Mouse (Mus musculus): ENCODE measurements around the gene Dlg1. TPM values are rescaled to one million over a fixed set of nuclear protein-coding genes. Genes with fewer than 3 reads are reported as not detected.

Dlg1 gene
- total RNA-seq, 4 experiments from 2014 or later = 79.4 to 105 (median 85.4) TPM

GRCm38 (mm10) chr16:31865242-31865641 lies 202.0 kb downstream of the Dlg1 start:
- DNase-seq = no peak

GRCm38 (mm10) chr16:31866911-31867310 lies 203.7 kb downstream of the Dlg1 start:
- DNase-seq = no peak

- DNase-seq = no peak
Measured at GRCm38 (mm10) chr16:31867736-31868135, 204.5 kb downstream of the Dlg1 start.

- DNase-seq = no peak
Measured at GRCm38 (mm10) chr16:31873721-31874120, 210.5 kb downstream of the Dlg1 start.

DNA sequence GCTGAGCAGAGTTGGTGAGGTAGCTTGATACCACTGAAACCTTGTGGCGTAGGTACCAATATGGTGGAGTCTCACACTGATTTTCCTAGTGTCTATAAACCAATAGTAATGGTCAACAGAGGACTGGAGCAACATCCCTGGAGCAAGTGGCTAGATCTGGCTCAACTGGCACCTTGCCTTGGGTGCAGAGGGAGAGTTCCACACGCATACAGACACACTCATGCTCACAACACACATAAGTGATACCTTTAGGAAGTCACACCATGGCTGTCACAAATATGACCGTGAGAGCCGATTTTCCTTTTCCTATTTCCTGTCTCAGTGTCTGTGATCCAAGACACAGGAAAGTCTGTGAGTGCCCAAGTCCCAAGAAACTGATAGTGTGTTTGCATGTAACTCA lies 212.1 kb downstream of the Dlg1 start:
- DNase-seq = no peak

DNA sequence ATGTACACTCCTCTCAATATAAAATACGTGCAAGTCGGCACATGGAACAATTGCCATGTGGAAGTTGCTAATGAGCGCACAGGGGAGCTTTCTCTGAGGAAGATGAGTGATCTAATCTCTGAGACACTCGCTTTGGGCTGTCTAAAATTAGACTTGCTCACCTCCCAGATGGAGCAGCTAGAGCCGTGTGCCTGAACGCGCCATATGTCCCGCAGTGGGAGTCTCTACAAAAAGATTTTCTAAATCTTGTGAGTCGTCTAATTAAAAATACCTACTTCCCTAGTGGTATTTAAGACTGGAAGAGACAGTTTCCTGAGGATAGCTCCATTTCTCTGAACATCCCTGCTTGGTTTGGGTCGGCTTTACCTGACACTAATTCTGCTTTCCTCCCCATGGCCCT lies 213.1 kb downstream of the Dlg1 start:
- no peak for DNase-seq

- no peak for DNase-seq
Measured at GRCm38 (mm10) chr16:31878052-31878451, 214.8 kb downstream of the Dlg1 start.

DNA sequence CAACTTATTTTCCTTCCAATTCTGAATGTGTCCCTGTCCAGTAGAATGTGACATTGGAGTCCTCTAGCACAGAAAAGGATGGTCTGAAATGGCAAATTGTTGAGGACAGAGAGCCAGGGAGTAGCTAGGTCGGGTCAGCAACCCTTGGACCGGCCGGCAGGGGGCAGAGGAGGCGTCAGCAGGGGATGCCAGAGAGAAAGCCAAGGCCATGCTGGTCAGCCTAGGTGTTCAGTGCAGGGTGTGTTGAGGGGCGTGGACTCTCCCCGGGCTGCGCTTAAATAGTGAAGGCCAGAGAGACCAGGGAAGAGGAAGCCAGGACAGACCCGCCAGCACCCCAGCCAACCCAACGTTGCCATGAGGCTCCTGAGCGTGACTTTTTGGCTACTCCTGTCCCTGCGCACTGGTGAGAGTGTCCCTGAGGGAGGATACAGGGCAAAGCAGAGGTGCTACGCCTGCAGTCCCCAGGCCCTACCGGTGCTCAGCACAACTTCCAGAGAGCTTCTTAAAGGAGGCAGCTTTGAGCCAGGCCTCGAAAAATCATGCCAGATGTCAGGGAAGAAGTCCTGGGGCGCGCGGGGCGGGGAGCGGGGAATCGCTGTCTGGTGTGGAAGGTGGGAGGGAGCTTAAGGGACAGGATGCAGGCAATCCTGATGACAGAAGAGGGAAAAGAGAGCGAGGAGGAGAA lies 215.5 kb downstream of the Dlg1 start, which contains the start of gene Meltf:
Gene Meltf (plus strand): TSS at position 238 of the 685 bp plus-strand sequence.
- peak; percentile 50 for DNase-seq

DNA sequence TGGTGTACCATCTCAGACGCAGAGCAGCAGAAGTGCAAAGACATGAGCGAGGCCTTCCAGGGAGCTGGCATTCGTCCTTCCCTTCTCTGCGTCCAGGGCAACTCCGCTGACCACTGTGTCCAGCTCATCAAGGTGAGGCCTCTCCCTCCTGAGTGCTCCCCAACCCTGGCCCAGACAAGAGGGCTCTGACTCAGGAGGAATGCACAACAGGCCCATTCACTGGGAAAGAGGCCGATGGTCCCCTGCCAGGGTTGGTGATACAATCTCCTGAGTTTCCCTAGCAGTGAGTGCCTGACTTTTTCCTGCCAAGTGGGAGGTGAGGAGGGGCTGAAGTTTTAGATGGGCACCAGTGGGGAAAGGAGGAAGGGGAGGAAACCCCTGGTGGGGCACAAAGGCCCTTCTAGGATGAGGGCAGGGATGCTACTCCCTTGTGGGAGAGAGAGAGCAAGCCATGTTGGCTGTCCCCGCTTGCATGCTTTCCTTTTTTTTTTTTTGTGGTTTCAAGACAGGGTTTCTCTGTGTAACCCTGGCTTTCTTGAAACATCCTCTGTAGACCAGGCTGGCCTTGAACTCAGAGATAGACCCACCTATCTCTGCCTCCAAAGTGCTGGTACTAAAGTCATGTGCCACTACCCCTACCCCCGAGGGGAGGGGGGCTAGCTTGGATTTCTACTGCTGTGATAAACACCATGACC lies 217.1 kb downstream of the Dlg1 start:
- no peak for DNase-seq

DNA sequence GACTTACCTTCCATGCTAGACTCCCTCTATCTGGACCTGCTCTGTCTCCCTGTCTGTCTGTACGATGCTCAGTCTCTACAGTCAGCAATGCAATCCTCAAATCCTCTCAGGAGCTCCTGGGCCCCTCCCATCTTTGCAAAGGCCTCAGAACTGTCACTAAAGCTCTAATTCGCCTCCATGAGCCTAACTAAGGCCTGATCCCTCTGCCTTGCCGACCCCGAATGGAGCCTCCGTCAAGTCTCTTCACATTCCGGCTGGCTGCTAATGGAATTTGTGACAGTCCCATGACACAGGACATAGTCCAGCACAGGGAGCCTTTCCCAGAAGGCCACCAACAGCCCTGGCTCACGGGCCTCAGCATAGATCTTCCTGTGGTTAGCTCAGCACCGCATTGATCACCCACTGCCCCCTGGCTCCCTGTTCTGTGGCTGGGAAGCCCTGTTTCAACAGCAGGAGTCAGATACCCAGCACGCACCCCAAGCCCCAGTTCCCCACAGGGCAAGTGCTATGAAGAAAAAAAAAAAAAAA lies 219.2 kb downstream of the Dlg1 start:
- DNase-seq = no peak

GRCm38 (mm10) chr16:31883302-31883701 lies 220.1 kb downstream of the Dlg1 start:
- DNase-seq = no peak

DNA sequence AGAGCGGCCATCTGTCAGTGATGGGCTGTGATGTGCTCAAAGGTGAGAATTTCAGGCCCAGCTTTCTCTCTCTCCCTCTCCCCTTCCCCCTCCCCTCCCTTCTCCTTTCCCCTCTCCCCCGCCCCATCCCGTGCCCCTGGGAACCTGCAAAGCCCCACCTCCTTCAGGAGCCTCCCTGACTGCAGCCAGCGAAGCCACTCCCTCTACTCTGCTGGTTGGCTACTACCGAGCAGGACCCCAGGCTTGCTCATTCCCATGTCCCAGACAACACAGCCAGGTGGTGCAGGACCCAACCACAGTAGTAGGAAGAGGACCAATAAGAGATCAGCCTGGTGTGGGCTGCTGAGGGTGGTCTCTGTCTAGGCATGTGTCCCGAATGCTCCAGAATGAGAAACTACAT lies 220.7 kb downstream of the Dlg1 start:
- no peak for DNase-seq

DNA sequence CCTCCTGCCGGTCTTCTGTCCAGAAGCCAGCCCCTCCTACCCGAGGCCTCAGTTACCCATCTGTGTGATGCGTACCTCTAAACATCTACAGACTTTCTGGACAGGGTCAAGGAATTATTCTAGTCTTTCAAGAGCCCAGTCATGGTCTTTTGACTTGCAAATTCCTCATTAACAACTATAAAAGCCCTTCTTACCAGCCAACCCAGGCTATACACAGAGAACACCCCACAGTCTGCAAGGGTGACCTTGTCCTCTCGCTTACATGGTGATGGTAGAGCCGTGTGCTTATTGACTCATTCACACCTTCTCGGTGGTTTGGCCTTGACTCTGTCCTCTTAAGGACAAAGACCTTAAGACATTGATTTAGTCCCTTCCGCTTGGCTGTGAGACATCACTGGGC lies 227.7 kb downstream of the Dlg1 start:
- DNase-seq = no peak

- DNase-seq = no peak
Measured at GRCm38 (mm10) chr16:31893396-31894141, 230.3 kb downstream of the Dlg1 start.

- no peak for DNase-seq
Measured at GRCm38 (mm10) chr16:31896971-31897774, 233.9 kb downstream of the Dlg1 start.

- no peak for DNase-seq
Measured at GRCm38 (mm10) chr16:31898546-31899326, 235.5 kb downstream of the Dlg1 start.

DNA sequence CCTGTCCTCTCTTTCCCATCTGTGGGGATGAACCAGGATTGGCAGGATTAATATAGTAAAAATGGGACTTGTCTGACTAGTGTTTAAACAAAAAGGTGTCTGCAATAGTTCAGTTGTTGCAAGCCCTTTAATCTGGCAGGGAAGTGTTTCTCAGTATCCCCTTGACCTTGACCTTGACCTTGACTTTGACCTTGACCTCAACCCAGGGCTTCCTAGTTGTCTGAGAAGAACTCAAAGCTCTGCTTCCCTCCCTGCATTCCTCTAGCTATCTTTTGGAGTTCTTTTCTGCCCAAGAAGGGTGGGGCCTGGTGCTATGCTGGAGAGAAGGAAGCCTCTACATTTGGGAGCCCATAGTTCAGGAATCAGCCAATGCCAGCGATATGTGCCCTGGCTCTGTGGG lies 238.6 kb downstream of the Dlg1 start:
- DNase-seq = no peak

GRCm38 (mm10) chr16:31903239-31903638 lies 240.0 kb downstream of the Dlg1 start:
- no peak for DNase-seq

GRCm38 (mm10) chr16:31905331-31905730 lies 242.1 kb downstream of the Dlg1 start:
- no peak for DNase-seq

- DNase-seq = no peak
Measured at GRCm38 (mm10) chr16:31905891-31906825, 242.9 kb downstream of the Dlg1 start.

Data from adrenal gland, adult 8-10 months (tissue).